ENCODE assay signal across 16 mouse cellular contexts in the genomic region with DNA sequence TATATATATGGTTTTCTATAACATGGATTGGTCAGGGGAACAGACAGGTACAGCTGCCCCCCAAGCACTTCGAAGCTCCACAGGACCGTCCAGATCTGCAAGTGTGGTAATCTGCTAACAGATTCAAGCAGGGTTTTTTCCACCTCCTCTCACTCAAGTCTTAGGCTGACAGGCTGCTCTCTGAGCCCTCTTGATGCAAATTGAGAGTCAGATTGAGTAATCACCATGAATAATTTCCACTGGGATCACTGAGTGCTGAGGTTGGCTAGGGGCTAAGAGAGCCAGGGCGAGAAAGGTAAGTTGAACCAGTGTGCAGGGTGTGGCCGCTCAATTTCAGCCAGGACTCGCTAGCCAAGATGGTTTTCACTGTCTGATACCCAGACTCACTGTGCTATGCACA.
A peak's percentile ranks its signal among the peaks of the same experiment; 100 is the strongest.
DNase-seq lines count a peak whose midpoint lies in the region; ATAC-seq and TF ChIP-seq lines count a peak whose summit lies in the region.
"Had no signal": no experiment of that assay in that cellular context is flagged by ENCODE, and none has a peak within 500 bp of the region (broad histone marks: within the 10 kb centered on the region; RNA-seq: fewer than 3 reads in every experiment).

No protein-coding gene starts in this region.

- no peak overlapping the region for H3K9ac ChIP-seq in hindbrain, embryonic 12.5 days
- H3K9ac ChIP-seq: neural tube, embryonic 15.5 days had no signal

- intact Hi-C loops in gastrocnemius, adult 2 months (cut with DNase I) = no loop called here

- WGBS in lung, adult 2 months = 69% methylated on average over 5 of the region's 5 CpGs
- WGBS in hindbrain, embryonic 12.5 days = 62% methylated on average over 5 of the region's 5 CpGs

- TF ChIP-seq CTCF in gastrocnemius, adult 2 months (IDR thresholded peaks at IDR 0.05) = no peak
- TF ChIP-seq CTCF in lung, adult 2 months (IDR thresholded peaks at IDR 0.05; ENCODE audit: insufficient read depth, low read length) = no peak

- peak; percentile 59 for DNase-seq in gastrocnemius, adult 2 months
- DNase-seq in gastrocnemius, postnatal 4 days (ENCODE audit: low spot score in 2 of 2) = no peak
- DNase-seq in lung, postnatal 10 days = peak; percentile 24
- DNase-seq in lung, adult 2 months = no peak
- DNase-seq in ovary, postnatal 10 days (ENCODE audit: low spot score) = no peak
- no peak for DNase-seq in urinary bladder, adult 2 months (ENCODE audit: low spot score)
- no peak for DNase-seq in cerebellum, postnatal 36 days
- DNase-seq: B cell, adult 2 months; cerebellum, adult 8-10 months; embryo, embryonic 11 days; heart, adult 11 months; right cerebral cortex, adult 18-20 months had no signal

- no peaks in the 10 kb centered on the region for H3K9me3 ChIP-seq in hindbrain, embryonic 12.5 days (replicated peaks)
- H3K9me3 ChIP-seq: neural tube, embryonic 15.5 days had no signal

- H3K4me2 ChIP-seq in hindbrain, embryonic 12.5 days (replicated peaks) = no peak overlapping the region
- H3K4me2 ChIP-seq: neural tube, embryonic 15.5 days had no signal

- no peak for ATAC-seq in hindbrain, embryonic 12.5 days (ENCODE audit: low FRiP score)
- ATAC-seq: inflammation-experienced regulatory T-cells, adult 6 months had no signal

- H3K27ac ChIP-seq in gastrocnemius, adult 2 months = peak overlapping the region; percentile 48
- peak overlapping the region; percentile 95 for H3K27ac ChIP-seq in hindbrain, embryonic 12.5 days
- H3K27ac ChIP-seq: kidney, postnatal 0 days; neural tube, embryonic 15.5 days had no signal

- H3K4me3 ChIP-seq in gastrocnemius, adult 2 months = no peak overlapping the region
- no peak overlapping the region for H3K4me3 ChIP-seq in lung, adult 2 months (replicated peaks; ENCODE audit: extremely low read depth, low read depth, low read length)
- H3K4me3 ChIP-seq in hindbrain, embryonic 12.5 days = no peak overlapping the region
- H3K4me3 ChIP-seq: neural tube, embryonic 15.5 days had no signal

- TF ChIP-seq POLR2A in lung, adult 2 months (IDR thresholded peaks at IDR 0.05; ENCODE audit: borderline replicate concordance, extremely low read depth, low read depth, low read length) = no peak

- no peaks in the 10 kb centered on the region for H3K27me3 ChIP-seq in hindbrain, embryonic 12.5 days
- H3K27me3 ChIP-seq: neural tube, embryonic 15.5 days had no signal

- no peaks in the 10 kb centered on the region for H3K36me3 ChIP-seq in hindbrain, embryonic 12.5 days
- H3K36me3 ChIP-seq: neural tube, embryonic 15.5 days had no signal

- peaks cover 14% of the 10 kb centered on the region for H3K4me1 ChIP-seq in lung, adult 2 months (ENCODE audit: control insufficient read depth, insufficient read depth, low read length)
- H3K4me1 ChIP-seq in hindbrain, embryonic 12.5 days = peaks cover 77% of the 10 kb centered on the region

Comparison
In these comparisons a context has a peak if more than half of its experiments do, and no peak if none do; other contexts are left out.
1. DNase-seq: peak in gastrocnemius, adult 2 months (single experiment) and lung, postnatal 10 days (single experiment); none in gastrocnemius, postnatal 4 days (0 of 2), lung, adult 2 months (single experiment), ovary, postnatal 10 days (single experiment), urinary bladder, adult 2 months (single experiment) and cerebellum, postnatal 36 days (0 of 2).